Mouse (Mus musculus) MEL-GATA-1-ER (cell line): Measurements from ENCODE around the gene Fbxo10.
"Not testable (repeated sequence)": the region's sequence is repeated elsewhere in the genome, so short reads cannot be mapped to it uniquely, and the experiment has no call there.

Experiments
- DNase-seq: peaks from one replicate; pipeline ENCODE4 v3.0.0-alpha.2; 2012; ENCODE audit warnings: low read depth; ENCODE audit errors: extremely low read depth

The Fbxo10 gene

DNA sequence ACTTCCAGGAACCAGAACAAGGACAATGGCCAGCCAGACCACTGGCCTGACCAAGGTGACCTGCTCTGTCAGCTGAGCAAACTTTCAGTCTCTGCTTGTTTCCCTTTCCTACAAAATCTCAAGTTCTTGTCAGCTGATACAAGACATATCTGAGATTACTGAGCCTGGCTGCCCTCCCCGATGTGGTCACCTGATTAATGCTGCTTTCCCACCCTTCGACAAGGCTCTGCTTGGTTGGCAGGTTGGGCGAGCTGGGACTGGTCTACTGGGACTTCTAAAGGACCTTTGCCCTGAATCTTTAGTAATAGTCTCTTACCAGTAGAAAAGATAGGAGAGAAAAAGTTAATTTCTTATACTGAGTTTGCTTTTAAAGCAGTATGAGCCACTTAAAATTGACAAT is 79.0 kb downstream of the Fbxo10 start:
- DNase-seq = no peak

DNA sequence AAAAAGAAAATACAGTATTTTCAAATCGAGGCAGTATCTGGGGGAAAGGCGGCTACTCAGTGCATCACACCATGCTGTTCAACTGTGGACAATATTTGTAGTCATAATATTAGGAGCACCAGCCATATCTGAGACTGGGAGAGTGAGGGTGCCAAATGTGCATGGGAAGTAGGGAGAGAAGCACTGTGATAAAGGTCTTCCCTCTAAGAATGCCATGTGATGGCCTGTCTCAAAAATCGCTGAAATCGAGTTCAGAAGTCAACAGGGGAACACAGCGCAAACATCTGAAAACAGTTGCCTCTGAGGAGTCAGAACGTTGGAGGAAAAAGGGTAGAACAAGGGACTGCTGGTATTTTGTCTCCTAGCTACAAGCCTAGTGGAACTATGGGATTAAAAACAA is 84.4 kb downstream of the Fbxo10 start:
- DNase-seq = no peak

DNA sequence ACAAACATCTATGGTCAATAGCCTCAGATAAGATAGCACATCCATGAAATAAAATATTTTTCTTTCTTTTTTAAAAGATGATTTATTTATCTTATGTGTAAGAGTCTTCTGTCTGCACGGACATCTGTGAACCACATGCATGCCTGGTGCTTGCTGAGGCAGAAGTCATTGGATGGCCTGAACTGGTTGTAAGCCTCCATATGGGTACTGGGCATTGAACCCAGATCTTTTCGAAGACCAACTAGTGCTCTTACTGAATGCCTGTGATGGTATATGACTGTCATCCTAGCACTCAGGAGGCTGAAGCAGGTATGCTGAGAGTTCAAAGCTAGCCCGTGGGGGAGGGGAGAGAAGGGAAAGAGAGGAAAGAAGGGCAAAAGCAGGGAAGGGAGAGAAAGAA is 86.3 kb downstream of the Fbxo10 start:
- DNase-seq = no peak

DNA sequence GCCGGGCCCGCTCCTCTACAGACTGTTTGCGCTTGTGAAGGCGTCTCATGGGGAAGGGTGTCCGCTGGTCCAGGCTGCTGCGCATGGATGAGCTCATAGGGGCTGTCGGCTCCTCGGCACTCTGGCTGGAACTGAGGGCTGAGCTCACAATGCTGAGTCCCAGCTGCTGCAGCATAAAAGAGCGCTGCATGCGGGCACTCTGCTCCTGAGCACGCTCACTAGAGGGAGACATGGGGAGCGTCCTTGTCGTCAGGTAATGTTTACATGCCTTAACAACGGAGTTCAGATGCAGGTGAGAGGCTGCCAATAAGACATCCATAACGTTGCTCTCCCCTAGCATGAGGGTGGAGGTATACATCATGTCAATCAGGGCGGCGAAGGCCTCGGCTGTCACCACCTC is 89.6 kb downstream of the Fbxo10 start:
- no peak for DNase-seq

DNA sequence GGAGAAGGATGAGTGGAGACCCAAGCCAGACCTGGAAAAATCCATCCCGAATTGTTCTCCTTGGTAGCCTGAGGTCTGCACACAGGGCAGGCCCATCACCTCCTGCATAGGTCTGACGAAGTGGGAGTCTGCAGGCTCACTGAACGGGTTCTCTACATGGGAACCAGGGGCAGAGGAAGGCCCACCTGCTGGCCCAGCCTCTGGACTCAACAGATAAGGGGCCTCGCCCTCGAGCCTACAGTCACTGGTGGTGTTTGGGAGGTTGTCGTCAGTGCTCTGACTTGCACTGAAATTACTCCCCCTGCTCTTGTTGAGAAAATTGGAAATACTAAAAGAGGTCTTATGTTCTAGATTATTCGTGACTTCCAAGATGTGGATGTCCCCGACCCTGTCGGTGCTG is 90.6 kb downstream of the Fbxo10 start:
- no peak for DNase-seq

DNA sequence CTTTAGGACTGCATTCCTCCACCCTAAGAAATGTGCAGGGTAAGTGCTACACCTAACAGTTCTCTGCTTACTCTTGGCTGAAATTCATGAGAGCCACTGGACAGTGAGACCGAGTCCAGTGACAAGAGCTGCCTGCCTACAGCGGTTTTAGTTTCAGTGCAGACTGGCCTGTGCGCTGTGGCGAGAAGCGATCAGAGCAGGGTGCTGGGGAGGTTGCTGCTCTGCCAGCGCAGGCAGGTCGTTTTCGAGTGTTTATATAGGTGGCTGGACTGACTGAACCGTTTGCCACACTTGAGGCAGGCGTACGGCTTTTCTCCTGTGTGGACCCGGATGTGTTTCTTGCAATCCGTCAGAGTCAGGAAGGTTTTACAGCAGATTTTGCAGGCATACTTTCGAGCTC is 91.2 kb downstream of the Fbxo10 start:
- DNase-seq = not testable (repeated sequence)

DNA sequence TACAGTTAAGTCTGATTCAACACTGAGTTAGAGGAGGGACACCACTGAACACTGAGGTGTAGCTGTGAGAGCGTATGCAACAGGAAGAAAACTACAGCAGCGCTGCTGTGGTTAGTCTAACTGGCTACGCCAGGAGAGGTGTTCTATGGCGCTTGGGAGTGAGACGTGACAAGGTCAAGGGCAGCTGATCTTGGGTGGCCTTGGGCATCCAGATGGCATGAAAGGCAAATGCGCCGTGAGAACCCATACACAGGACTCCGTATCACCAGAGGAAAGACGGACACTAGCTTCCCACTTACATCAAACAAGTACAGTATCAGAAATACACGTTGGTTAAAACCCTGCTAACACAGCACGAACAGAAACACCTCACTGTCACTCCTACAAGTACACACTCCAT is 92.1 kb downstream of the Fbxo10 start:
- not testable (repeated sequence) for DNase-seq

DNA sequence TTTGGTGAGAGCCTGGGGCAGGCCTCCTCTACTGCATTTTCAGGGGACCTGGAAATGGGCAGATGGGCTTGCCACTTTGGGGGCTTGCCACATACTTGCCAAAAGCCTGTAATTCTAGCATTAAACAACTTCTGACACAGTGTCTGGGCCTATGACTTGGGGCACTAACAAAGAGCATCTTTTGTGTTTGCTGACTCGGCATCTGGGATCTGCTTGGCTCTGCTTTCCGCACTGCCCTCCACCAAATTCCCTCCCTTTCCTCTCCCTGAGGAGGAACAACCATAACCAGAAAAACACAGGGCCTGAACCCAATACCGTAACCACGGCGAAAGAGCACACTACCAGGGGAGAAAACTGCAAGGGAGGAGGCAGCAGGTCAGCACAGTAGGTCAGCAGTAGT is 93.8 kb downstream of the Fbxo10 start:
- no peak for DNase-seq
